Comparison of ENCODE assay signal across 8 mouse cellular contexts in genomic region chr17:53389507-53389906, GRCm38 (mm10).
DNase-seq lines count a peak whose midpoint lies in the region; ATAC-seq and TF ChIP-seq lines count a peak whose summit lies in the region.

No protein-coding gene starts in this region.

- H3K27me3 ChIP-seq in hindbrain, embryonic 10.5 days (ENCODE audit: insufficient read depth, poor library complexity, severe bottlenecking) = no peaks in the 10 kb centered on the region
- H3K27me3 ChIP-seq in hindbrain, embryonic 16.5 days (replicated peaks; ENCODE audit: control insufficient read depth, insufficient read depth, low read length) = no peaks in the 10 kb centered on the region
- H3K27me3 ChIP-seq in MEL (ENCODE audit: control insufficient read depth in 1 of 2, insufficient read depth in 2 of 2, low read length in 2 of 2) = no peaks in the 10 kb centered on the region
- no peaks in the 10 kb centered on the region for H3K27me3 ChIP-seq in midbrain, embryonic 13.5 days

- DNase-seq in hindbrain, embryonic 10.5 days (ENCODE audit: low spot score) = peak; percentile 18
- DNase-seq in A20 (ENCODE audit: low read depth, low spot score) (peak; percentile 28), MEL (ENCODE audit: low read depth, low spot score) (peak; percentile 53)

- H3K9ac ChIP-seq in hindbrain, embryonic 16.5 days (ENCODE audit: low read depth, low read length) = no peak overlapping the region
- H3K9ac ChIP-seq in MEL (ENCODE audit: control insufficient read depth, low read depth, low read length, poor library complexity, severe bottlenecking) = no peak overlapping the region
- no peak overlapping the region for H3K9ac ChIP-seq in midbrain, embryonic 13.5 days (replicated peaks)

- WGBS in hindbrain, embryonic 10.5 days = 48% methylated on average over 4 of the region's 4 CpGs
- 49% methylated on average over 4 of the region's 4 CpGs for WGBS in hindbrain, embryonic 16.5 days
- 50% methylated on average over 4 of the region's 4 CpGs for WGBS in midbrain, embryonic 13.5 days

- no peak for TF ChIP-seq POLR2A in MEL (IDR thresholded peaks at IDR 0.05; ENCODE audit: control insufficient read depth in 1 of 2, insufficient read depth in 1 of 2, low read depth in 1 of 2, low read length in 2 of 2, poor library complexity in 1 of 2)

- no peaks in the 10 kb centered on the region for H3K79me2 ChIP-seq in MEL (ENCODE audit: control insufficient read depth, insufficient read depth, low read length, poor library complexity)

- no peaks in the 10 kb centered on the region for H3K9me3 ChIP-seq in hindbrain, embryonic 10.5 days
- no peaks in the 10 kb centered on the region for H3K9me3 ChIP-seq in hindbrain, embryonic 16.5 days (ENCODE audit: control insufficient read depth, low read length)
- no peaks in the 10 kb centered on the region for H3K9me3 ChIP-seq in MEL (replicated peaks; ENCODE audit: insufficient read depth, low read length)
- no peaks in the 10 kb centered on the region for H3K9me3 ChIP-seq in midbrain, embryonic 13.5 days

- no peaks in the 10 kb centered on the region for H3K4me1 ChIP-seq in hindbrain, embryonic 10.5 days (replicated peaks)
- H3K4me1 ChIP-seq in hindbrain, embryonic 16.5 days (ENCODE audit: control insufficient read depth, insufficient read depth, low read depth, low read length) = no peaks in the 10 kb centered on the region
- H3K4me1 ChIP-seq in MEL (ENCODE audit: control insufficient read depth in 1 of 2, insufficient read depth in 2 of 2, low read length in 2 of 2) = no peaks in the 10 kb centered on the region
- no peaks in the 10 kb centered on the region for H3K4me1 ChIP-seq in midbrain, embryonic 13.5 days (replicated peaks)

- ATAC-seq in hindbrain, embryonic 16.5 days = no peak
- peak; percentile 72 for ATAC-seq in granulocyte monocyte progenitor cell, adult 5-6 weeks (replicated peaks; ENCODE audit: poor library complexity, severe bottlenecking)
- ATAC-seq in midbrain, embryonic 13.5 days = peak; percentile 27; the same call in 1 of the 2 replicates
- no peak for ATAC-seq in erythroid progenitor cell, adult 5-6 weeks (replicated peaks; ENCODE audit: low FRiP score, poor library complexity, severe bottlenecking)
- no peak for ATAC-seq in activated CD4-positive, CD25-positive, alpha-beta regulatory T cell, adult 4 months

- TF ChIP-seq RAD21 in MEL (IDR thresholded peaks at IDR 0.05; ENCODE audit: low read depth, low read length) = peak; percentile 48

- H3K27ac ChIP-seq in hindbrain, embryonic 10.5 days = no peak overlapping the region
- no peak overlapping the region for H3K27ac ChIP-seq in hindbrain, embryonic 16.5 days (ENCODE audit: low read depth, low read length)
- H3K27ac ChIP-seq in MEL (ENCODE audit: control insufficient read depth, low read depth, low read length) = no peak overlapping the region
- H3K27ac ChIP-seq in midbrain, embryonic 13.5 days = no peak overlapping the region

- peak; percentile 48 to 61 (median 53) for TF ChIP-seq CTCF in MEL (IDR thresholded peaks at IDR 0.05 in 2 of 3, conservative IDR thresholded peaks at IDR 0.05 in 1 of 3; ENCODE audit: control insufficient read depth in 1 of 3, insufficient read depth in 1 of 3, low read depth in 2 of 3, low read length in 3 of 3, poor library complexity in 1 of 3, severe bottlenecking in 1 of 3)

- TF ChIP-seq EP300 in MEL (IDR thresholded peaks at IDR 0.05; ENCODE audit: low read depth in 1 of 2, low read length in 2 of 2) = no peak

- no peak overlapping the region for H3K4me2 ChIP-seq in hindbrain, embryonic 16.5 days (ENCODE audit: low read length)
- no peak overlapping the region for H3K4me2 ChIP-seq in midbrain, embryonic 13.5 days (replicated peaks)

- H3K36me3 ChIP-seq in hindbrain, embryonic 10.5 days = no peaks in the 10 kb centered on the region
- no peaks in the 10 kb centered on the region for H3K36me3 ChIP-seq in hindbrain, embryonic 16.5 days (ENCODE audit: control insufficient read depth, insufficient read depth, low read length)
- H3K36me3 ChIP-seq in MEL (ENCODE audit: control insufficient read depth in 1 of 2, insufficient read depth in 2 of 2, low read length in 2 of 2) = no peaks in the 10 kb centered on the region
- H3K36me3 ChIP-seq in midbrain, embryonic 13.5 days = no peaks in the 10 kb centered on the region

- no peak overlapping the region for H3K4me3 ChIP-seq in hindbrain, embryonic 10.5 days
- no peak overlapping the region for H3K4me3 ChIP-seq in hindbrain, embryonic 16.5 days (ENCODE audit: low read length)
- no peak overlapping the region for H3K4me3 ChIP-seq in MEL (ENCODE audit: control insufficient read depth in 1 of 2, insufficient read depth in 1 of 2, low read depth in 2 of 2, low read length in 2 of 2)
- no peak overlapping the region for H3K4me3 ChIP-seq in midbrain, embryonic 13.5 days (replicated peaks)

TF ChIP-seq in MEL, 35 proteins besides CTCF, POLR2A, EP300 and RAD21:
- TF ChIP-seq SMC3 (IDR thresholded peaks at IDR 0.05; ENCODE audit: low read depth, low read length) (peak; percentile 64), ZC3H11A (IDR thresholded peaks at IDR 0.05; ENCODE audit: low read depth, low read length) (peak; percentile 29; the same call in 1 of the 2 replicates), CHD1 (IDR thresholded peaks at IDR 0.05; ENCODE audit: low read depth, low read length) (no peak)

Comparison
In these comparisons a context has a peak if more than half of its experiments do, and no peak if none do; other contexts are left out.
1. ATAC-seq: peak in granulocyte monocyte progenitor cell, adult 5-6 weeks (single experiment) and midbrain, embryonic 13.5 days (single experiment); none in hindbrain, embryonic 16.5 days (single experiment), erythroid progenitor cell, adult 5-6 weeks (single experiment) and activated CD4-positive, CD25-positive, alpha-beta regulatory T cell, adult 4 months (single experiment).
2. Peak in every context shown above with its lines, with median percentiles within 50 percentile points of each other: DNase-seq.